9 mouse cellular contexts compared by ENCODE assay signal in the genomic region with DNA sequence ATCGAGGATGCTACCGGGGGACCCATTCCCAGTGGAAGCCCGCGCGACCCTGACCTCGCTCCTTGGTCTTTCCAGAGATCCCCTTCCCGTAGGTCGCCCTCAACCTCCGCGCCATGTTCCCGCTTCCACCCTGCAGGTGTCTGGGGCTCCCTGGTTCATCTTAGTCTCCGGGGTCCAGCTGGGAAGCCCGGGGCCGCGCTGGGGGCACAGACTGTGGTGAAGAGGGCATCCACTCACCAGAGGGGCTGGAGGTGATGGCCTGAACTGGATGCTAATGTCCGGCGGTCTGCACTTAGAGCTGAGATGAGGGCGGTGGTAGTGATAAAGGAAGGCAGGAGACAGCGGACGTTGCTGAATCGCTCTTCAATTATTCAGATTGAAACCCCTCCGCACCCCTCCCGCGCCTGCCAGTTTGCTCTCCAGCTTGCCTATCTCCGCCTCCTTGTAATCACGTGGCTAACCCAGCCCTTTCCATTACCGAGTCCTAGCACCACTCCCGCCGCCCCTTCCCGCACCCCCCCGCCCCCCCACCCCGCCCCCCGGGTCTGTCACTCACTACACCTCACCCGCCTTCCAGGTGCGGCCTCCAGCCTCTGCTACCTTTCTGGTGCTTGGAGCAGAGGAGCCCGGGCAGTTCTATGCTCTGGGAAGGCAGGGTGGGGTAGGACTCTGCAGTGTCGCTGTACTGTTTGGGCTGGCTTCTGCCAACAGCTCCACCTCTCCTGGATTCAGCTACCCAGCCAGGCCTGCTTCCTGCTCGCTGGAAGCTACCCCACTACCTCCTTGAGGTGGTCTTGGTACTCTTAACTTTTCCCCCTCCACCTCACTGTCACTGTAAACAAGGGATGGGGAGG. TPM values are rescaled to one million over a fixed set of nuclear protein-coding genes. Genes with fewer than 3 reads are reported as not detected.
A peak's percentile ranks its signal among the peaks of the same experiment; 100 is the strongest.
DNase-seq lines count a peak whose midpoint lies in the region; ATAC-seq and TF ChIP-seq lines count a peak whose summit lies in the region.
"Had no signal": no experiment of that assay in that cellular context is flagged by ENCODE, and none has a peak within 500 bp of the region (broad histone marks: within the 10 kb centered on the region; RNA-seq: fewer than 3 reads in every experiment).

A gene (minus strand): TSS at position 445 of the 854 bp plus-strand sequence.

- DNase-seq in R1 (ENCODE audit: low read depth, low spot score), result peak; percentile 45
- peak; percentile 88 for DNase-seq in brain, embryonic 14.5 days (ENCODE audit: low read depth)
- DNase-seq in forebrain, embryonic 11.5 days (ENCODE audit: low spot score), result peak; percentile 57
- peak; percentile 73 to 79 for DNase-seq in layer of hippocampus, postnatal 10 days (ENCODE audit: low spot score in 2 of 2)
- DNase-seq in neural tube, embryonic 10.5 days (ENCODE audit: extremely low spot score, low spot score), result peak; percentile 42
- no peak for DNase-seq in spleen, postnatal 36 days (ENCODE audit: low spot score in 2 of 2)

- peak; percentile 87 for ATAC-seq in forebrain, embryonic 11.5 days (replicated peaks; ENCODE audit: low FRiP score)
- no peak for ATAC-seq in megakaryocyte-erythroid progenitor cell, adult 5-6 weeks (replicated peaks; ENCODE audit: low FRiP score, low TSS enrichment, poor library complexity, severe bottlenecking)
- ATAC-seq in granulocyte monocyte progenitor cell, adult 5-6 weeks (replicated peaks; ENCODE audit: poor library complexity, severe bottlenecking), result no peak

- H3K36me3 ChIP-seq in forebrain, embryonic 11.5 days (ENCODE audit: control insufficient read depth, insufficient read depth, low read length), result no peaks in the 10 kb centered on the region

- peak within 1 kb of the TSS; percentile 87 for H3K4me2 ChIP-seq in forebrain, embryonic 11.5 days (ENCODE audit: low read depth, low read length, severe bottlenecking)

- peak within 1 kb of the TSS; percentile 43 for H3K4me3 ChIP-seq in forebrain, embryonic 11.5 days (ENCODE audit: low read depth, low read length)

- peak within 1 kb of the TSS; percentile 55 for H3K9ac ChIP-seq in forebrain, embryonic 11.5 days (ENCODE audit: low read length)

- no peak for TF ChIP-seq CTCF in brain, embryonic 14.5 days (IDR thresholded peaks at IDR 0.05; ENCODE audit: borderline replicate concordance, extremely low read depth, insufficient read depth, insufficient read length)

- H3K4me1 ChIP-seq in forebrain, embryonic 11.5 days (replicated peaks; ENCODE audit: control insufficient read depth, insufficient read depth, low read length), result peaks cover 3% of the 10 kb centered on the region; the same call in 1 of the 2 replicates

- no peak for TF ChIP-seq POLR2A in brain, embryonic 14.5 days (IDR thresholded peaks at IDR 0.05; ENCODE audit: borderline replicate concordance, extremely low read depth, insufficient read depth, insufficient read length, poor library complexity, severe bottlenecking)

- no peak within 1 kb of the TSS for H3K27ac ChIP-seq in forebrain, embryonic 11.5 days (ENCODE audit: low read depth, low read length)
- H3K27ac ChIP-seq: macrophage had no signal

- H3K9me3 ChIP-seq in forebrain, embryonic 11.5 days (ENCODE audit: control insufficient read depth, low read length), result no peaks in the 10 kb centered on the region

- H3K27me3 ChIP-seq in forebrain, embryonic 11.5 days (ENCODE audit: control insufficient read depth, insufficient read depth, low read length), result peaks cover 16% of the 10 kb centered on the region

- under 1% methylated on average over 34 of the region's 38 CpGs for WGBS in forebrain, embryonic 11.5 days

RNA-seq across cellular contexts. Expression of the gene that starts here (rescaled TPM):
- 3.0 and 6.3 TPM in 2 replicates for polyA plus RNA-seq in brain, embryonic 14.5 days (2012; rRNA removed)
- polyA plus RNA-seq in forebrain, embryonic 11.5 days (2014; fragmentation: Nextera tagmentation; extraction: Ambion mirVana), result 0.23 and 0.40 TPM in 2 replicates
- 10 to 100 TPM; 47.7 to 53.4 TPM for total RNA-seq in layer of hippocampus, postnatal 10 days (2021)
- total RNA-seq in megakaryocyte-erythroid progenitor cell, adult 5-6 weeks (2014; fragmentation: Nextera tagmentation), result 0.04 TPM in 1 of 2 replicates, not detected in the other
- total RNA-seq in megakaryocyte-erythroid progenitor cell, adult 5-6 weeks (2017), result not detected in 2 replicates
- total RNA-seq in granulocyte monocyte progenitor cell, adult 5-6 weeks (2014; fragmentation: Nextera tagmentation), result not detected in 2 replicates
- total RNA-seq in granulocyte monocyte progenitor cell, adult 5-6 weeks (2017), result not detected in 2 replicates
- polyA plus RNA-seq: macrophage had no signal

Comparison
In these comparisons a context has a peak if more than half of its experiments do, and no peak if none do; other contexts are left out.
1. RNA of the gene that starts here (total RNA-seq): 47.7 to 53.4 TPM in layer of hippocampus, postnatal 10 days; 0.04 TPM in megakaryocyte-erythroid progenitor cell, adult 5-6 weeks and not detected in granulocyte monocyte progenitor cell, adult 5-6 weeks; every median in the first group is over 10 times any median in the second.
2. Peak in DNase-seq, ATAC-seq, H3K4me3 ChIP-seq, H3K9ac ChIP-seq and H3K4me2 ChIP-seq in forebrain, embryonic 11.5 days; RNA of the gene not detected or under 1 TPM.
3. DNase-seq: peak in R1 (single experiment), brain, embryonic 14.5 days (single experiment), layer of hippocampus, postnatal 10 days (2 of 2) and neural tube, embryonic 10.5 days (single experiment); none in spleen, postnatal 36 days (0 of 2).